Mouse (Mus musculus): ENCODE data around the gene Flad1. TPM values are rescaled to one million over a fixed set of nuclear protein-coding genes. Genes with fewer than 3 reads are reported as not detected.

Flad1 gene
- polyA plus RNA-seq, 1 experiment from 2014 or later, result 30.7 TPM

GRCm38 (mm10) chr3:89421810-89422473, 10.3 kb upstream of the Flad1 start:
- 3% methylated on average over 21 of the region's 22 CpGs for WGBS

GRCm38 (mm10) chr3:89421002-89421774, 9.5 kb upstream of the Flad1 start:
- peaks cover 61% of the 10 kb centered on the region for H3K4me1 ChIP-seq

More at GRCm38 (mm10) chr3:89421810-89422473, 10.3 kb upstream of the Flad1 start:
- Histone ChIP-seq H3K27me3 (ENCODE audit: insufficient read depth, poor library complexity, severe bottlenecking) (no peaks in the 10 kb centered on the region), H3K36me3 (peaks cover 39% of the 10 kb centered on the region), H3K4me3 (peak overlapping the region; percentile 64), H3K9me3 (no peaks in the 10 kb centered on the region), H3K27ac (peak overlapping the region; percentile 87), H3K4me1 (peaks cover 55% of the 10 kb centered on the region)
- DNase-seq (ENCODE audit: low spot score), result no peak

GRCm38 (mm10) chr3:89420421-89420820, 8.8 kb upstream of the Flad1 start:
- Histone ChIP-seq H3K4me1 (peaks cover 61% of the 10 kb centered on the region), H3K9me3 (no peaks in the 10 kb centered on the region), H3K4me3 (peak overlapping the region; percentile 64), H3K27ac (peak overlapping the region; percentile 87), H3K36me3 (peaks cover 37% of the 10 kb centered on the region), H3K27me3 (ENCODE audit: insufficient read depth, poor library complexity, severe bottlenecking) (no peaks in the 10 kb centered on the region)
- WGBS, result 50% methylated on average over 2 of the region's 2 CpGs
- DNase-seq (ENCODE audit: low spot score), result no peak

More at GRCm38 (mm10) chr3:89421002-89421774, 9.5 kb upstream of the Flad1 start:
- peak overlapping the region; percentile 87 for H3K27ac ChIP-seq
- DNase-seq (ENCODE audit: low spot score), result peak; percentile 95
- 2% methylated on average over 11 of the region's 11 CpGs for WGBS
- H3K9me3 ChIP-seq, result no peaks in the 10 kb centered on the region
- H3K4me3 ChIP-seq, result peak overlapping the region; percentile 64
- peaks cover 35% of the 10 kb centered on the region for H3K36me3 ChIP-seq
- no peaks in the 10 kb centered on the region for H3K27me3 ChIP-seq (ENCODE audit: insufficient read depth, poor library complexity, severe bottlenecking)

- Histone ChIP-seq H3K27ac (peak overlapping the region; percentile 92), H3K4me3 (peak overlapping the region; percentile 67), H3K4me1 (peaks cover 61% of the 10 kb centered on the region), H3K9me3 (no peaks in the 10 kb centered on the region), H3K27me3 (ENCODE audit: insufficient read depth, poor library complexity, severe bottlenecking) (no peaks in the 10 kb centered on the region), H3K36me3 (peaks cover 37% of the 10 kb centered on the region)
- no peak for DNase-seq (ENCODE audit: low spot score)
- WGBS, result 11% methylated on average over 3 of the region's 3 CpGs
Observed at GRCm38 (mm10) chr3:89419981-89420380, 8.3 kb upstream of the Flad1 start.

- peaks cover 37% of the 10 kb centered on the region for H3K36me3 ChIP-seq
- no peaks in the 10 kb centered on the region for H3K9me3 ChIP-seq
- DNase-seq (ENCODE audit: low spot score), result peak; percentile 85
- peak overlapping the region; percentile 92 for H3K27ac ChIP-seq
- under 1% methylated on average over 9 of the region's 9 CpGs for WGBS
- H3K4me1 ChIP-seq, result peaks cover 57% of the 10 kb centered on the region
- peak overlapping the region; percentile 67 for H3K4me3 ChIP-seq
- H3K27me3 ChIP-seq (ENCODE audit: insufficient read depth, poor library complexity, severe bottlenecking), result no peaks in the 10 kb centered on the region
Observed at GRCm38 (mm10) chr3:89419571-89419970, 7.9 kb upstream of the Flad1 start.

GRCm38 (mm10) chr3:89418861-89419250, 7.2 kb upstream of the Flad1 start:
- WGBS, result under 1% methylated on average over 16 of the region's 16 CpGs
- DNase-seq (ENCODE audit: low spot score), result peak; percentile 92

GRCm38 (mm10) chr3:89418170-89418860, 6.6 kb upstream of the Flad1 start, which contains the start of the genes Cks1b and Shc1:
Gene Cks1b, minus strand, starts transcription at chr3:89418383.
Gene Shc1, plus strand, starts transcription at chr3:89418443.
- Histone ChIP-seq H3K9me3 (no peaks in the 10 kb centered on the region), H3K4me1 (peaks cover 45% of the 10 kb centered on the region)

More at GRCm38 (mm10) chr3:89418861-89419250, 7.2 kb upstream of the Flad1 start:
- Histone ChIP-seq H3K4me3 (peak overlapping the region; percentile 67), H3K27ac (peak overlapping the region; percentile 92), H3K9me3 (no peaks in the 10 kb centered on the region), H3K4me1 (peaks cover 50% of the 10 kb centered on the region), H3K36me3 (peaks cover 37% of the 10 kb centered on the region), H3K27me3 (ENCODE audit: insufficient read depth, poor library complexity, severe bottlenecking) (no peaks in the 10 kb centered on the region)

GRCm38 (mm10) chr3:89417840-89418169, 6.1 kb upstream of the Flad1 start:
- peak overlapping the region; percentile 67 for H3K4me3 ChIP-seq
- DNase-seq (ENCODE audit: low spot score), result no peak
- H3K4me1 ChIP-seq, result peaks cover 40% of the 10 kb centered on the region
- H3K27ac ChIP-seq, result peak overlapping the region; percentile 92
- under 1% methylated on average over 20 of the region's 20 CpGs for WGBS
- H3K9me3 ChIP-seq, result no peaks in the 10 kb centered on the region
- peaks cover 35% of the 10 kb centered on the region for H3K36me3 ChIP-seq
- no peaks in the 10 kb centered on the region for H3K27me3 ChIP-seq (ENCODE audit: insufficient read depth, poor library complexity, severe bottlenecking)

More at GRCm38 (mm10) chr3:89418170-89418860, 6.6 kb upstream of the Flad1 start, which contains the start of the genes Cks1b and Shc1:
- peak; percentile 100 for DNase-seq (ENCODE audit: low spot score)
- Histone ChIP-seq H3K27ac (peak within 1 kb of the TSS; percentile 92), H3K27me3 (ENCODE audit: insufficient read depth, poor library complexity, severe bottlenecking) (no peaks in the 10 kb centered on the region), H3K4me3 (peak within 1 kb of the TSS; percentile 67), H3K36me3 (peaks cover 35% of the 10 kb centered on the region)
- 0% methylated on average over 39 of the region's 39 CpGs for WGBS

- DNase-seq (ENCODE audit: low spot score), result no peak
- WGBS, result 36% methylated on average over 2 of the region's 2 CpGs
- Histone ChIP-seq H3K27me3 (ENCODE audit: insufficient read depth, poor library complexity, severe bottlenecking) (no peaks in the 10 kb centered on the region), H3K9me3 (no peaks in the 10 kb centered on the region), H3K4me1 (peaks cover 33% of the 10 kb centered on the region), H3K36me3 (peaks cover 36% of the 10 kb centered on the region), H3K4me3 (peak overlapping the region; percentile 67), H3K27ac (peak overlapping the region; percentile 92)
Observed at GRCm38 (mm10) chr3:89417131-89417530, 5.5 kb upstream of the Flad1 start.

- Histone ChIP-seq H3K27ac (no peak overlapping the region), H3K9me3 (no peaks in the 10 kb centered on the region), H3K4me1 (peaks cover 24% of the 10 kb centered on the region), H3K36me3 (peaks cover 36% of the 10 kb centered on the region), H3K4me3 (peak overlapping the region; percentile 67; the same call in 1 of the 2 replicates), H3K27me3 (ENCODE audit: insufficient read depth, poor library complexity, severe bottlenecking) (no peaks in the 10 kb centered on the region)
- WGBS, result 96% methylated on average over 8 of the region's 8 CpGs
- DNase-seq (ENCODE audit: low spot score), result no peak
Observed at GRCm38 (mm10) chr3:89416158-89416557, 4.5 kb upstream of the Flad1 start.

- peaks cover 54% of the 10 kb centered on the region for H3K36me3 ChIP-seq
- DNase-seq (ENCODE audit: low spot score), result no peak
- peaks cover 7% of the 10 kb centered on the region for H3K4me1 ChIP-seq
- no peaks in the 10 kb centered on the region for H3K27me3 ChIP-seq (ENCODE audit: insufficient read depth, poor library complexity, severe bottlenecking)
- no peaks in the 10 kb centered on the region for H3K9me3 ChIP-seq
- peak overlapping the region; percentile 68 for H3K4me3 ChIP-seq
- WGBS, result 72% methylated on average over 10 of the region's 10 CpGs
- peak overlapping the region; percentile 84 for H3K27ac ChIP-seq
Observed at GRCm38 (mm10) chr3:89410864-89411263, 806 bp downstream of the Flad1 start.

GRCm38 (mm10) chr3:89409701-89410100, 2.0 kb downstream of the Flad1 start:
- Histone ChIP-seq H3K4me1 (peaks cover 7% of the 10 kb centered on the region), H3K36me3 (peaks cover 51% of the 10 kb centered on the region), H3K4me3 (no peak overlapping the region), H3K27me3 (ENCODE audit: insufficient read depth, poor library complexity, severe bottlenecking) (no peaks in the 10 kb centered on the region), H3K9me3 (no peaks in the 10 kb centered on the region), H3K27ac (no peak overlapping the region)
- DNase-seq (ENCODE audit: low spot score), result no peak
- 94% methylated on average over 3 of the region's 3 CpGs for WGBS
